Mouse (Mus musculus): ENCODE measurements at regions not wholly inside any gene's neighbourhood (a gene's known extent, or its start where the extent isn't known, plus 50 kb on each side); places are given as distances from the start of the nearest gene placed in this dataset.

GRCm38 (mm10) chr10:17552277-17552676 is 170.7 kb upstream of the Cited2 start:
- no peak for DNase-seq (ENCODE audit: low spot score)

- no peak for DNase-seq (ENCODE audit: low spot score)
Measured at GRCm38 (mm10) chr10:17556391-17556790, 166.6 kb upstream of the Cited2 start.

GRCm38 (mm10) chr10:17559370-17559955 is 163.6 kb upstream of the Cited2 start:
- DNase-seq (ENCODE audit: low spot score): no peak

- DNase-seq (ENCODE audit: low spot score): no peak
Measured at GRCm38 (mm10) chr10:17559980-17560379, 163.0 kb upstream of the Cited2 start.

GRCm38 (mm10) chr10:17561466-17561865 is 161.6 kb upstream of the Cited2 start:
- DNase-seq (ENCODE audit: low spot score): no peak

- no peak for DNase-seq (ENCODE audit: low spot score)
Measured at GRCm38 (mm10) chr10:17561977-17562376, 161.0 kb upstream of the Cited2 start.

- DNase-seq (ENCODE audit: low spot score): no peak
Measured at GRCm38 (mm10) chr10:17562410-17563350, 160.3 kb upstream of the Cited2 start.

- DNase-seq (ENCODE audit: low spot score): no peak
Measured at GRCm38 (mm10) chr10:17563351-17563749, 159.7 kb upstream of the Cited2 start.

- no peak for DNase-seq (ENCODE audit: low spot score)
Measured at GRCm38 (mm10) chr10:17564895-17565620, 158.0 kb upstream of the Cited2 start.

GRCm38 (mm10) chr10:17566975-17567374 is 156.0 kb upstream of the Cited2 start:
- no peak for DNase-seq (ENCODE audit: low spot score)

- DNase-seq (ENCODE audit: low spot score): no peak
Measured at GRCm38 (mm10) chr10:17567631-17568030, 155.4 kb upstream of the Cited2 start.

- no peak for DNase-seq (ENCODE audit: low spot score)
Measured at GRCm38 (mm10) chr10:17569577-17570113, 153.4 kb upstream of the Cited2 start.

GRCm38 (mm10) chr10:17574894-17575293 is 148.1 kb upstream of the Cited2 start:
- DNase-seq (ENCODE audit: low spot score): no peak

- DNase-seq (ENCODE audit: low spot score): no peak
Measured at GRCm38 (mm10) chr10:17575448-17576332, 147.3 kb upstream of the Cited2 start.

GRCm38 (mm10) chr10:17576333-17576750 is 146.7 kb upstream of the Cited2 start:
- DNase-seq (ENCODE audit: low spot score): no peak

GRCm38 (mm10) chr10:17579463-17579862 is 143.6 kb upstream of the Cited2 start:
- DNase-seq (ENCODE audit: low spot score): no peak

- DNase-seq (ENCODE audit: low spot score): no peak
Measured at GRCm38 (mm10) chr10:17584842-17585241, 138.2 kb upstream of the Cited2 start.

- no peak for DNase-seq (ENCODE audit: low spot score)
Measured at GRCm38 (mm10) chr10:17586910-17587309, 136.1 kb upstream of the Cited2 start.

- no peak for DNase-seq (ENCODE audit: low spot score)
Measured at GRCm38 (mm10) chr10:17589136-17589535, 133.9 kb upstream of the Cited2 start.

GRCm38 (mm10) chr10:17590195-17590594 is 132.8 kb upstream of the Cited2 start:
- DNase-seq (ENCODE audit: low spot score): no peak

- no peak for DNase-seq (ENCODE audit: low spot score)
Measured at GRCm38 (mm10) chr10:17592387-17592786, 130.6 kb upstream of the Cited2 start.
